Mouse (Mus musculus): ENCODE measurements around the gene Map3k11. TPM values are rescaled to one million over a fixed set of nuclear protein-coding genes. Genes with fewer than 3 reads are reported as not detected.
A peak's percentile ranks its signal among the peaks of the same experiment; 100 is the strongest.
"Not testable (repeated sequence)": the region's sequence is repeated elsewhere in the genome, so short reads cannot be mapped to it uniquely, and the experiment has no call there.

Gene Map3k11
- polyA plus RNA-seq, 1 experiment from 2014 or later: 36.8 TPM

- Histone ChIP-seq H3K4me1 (ENCODE audit: insufficient read depth, low read depth, low read length) (peaks cover 6% of the 10 kb centered on the region; the same call in 1 of the 2 replicates), H3K9me3 (ENCODE audit: low read length) (no peaks in the 10 kb centered on the region), H3K4me2 (replicated peaks; ENCODE audit: low read depth, low read length) (no peak overlapping the region), H3K36me3 (ENCODE audit: insufficient read depth, low read length) (peaks cover 34% of the 10 kb centered on the region), H3K9ac (replicated peaks; ENCODE audit: low read depth) (no peak overlapping the region), H3K4me3 (ENCODE audit: low read depth, low read length) (no peak overlapping the region), H3K27me3 (replicated peaks; ENCODE audit: insufficient read depth, low read length) (no peaks in the 10 kb centered on the region), H3K27ac (ENCODE audit: low read length) (no peak overlapping the region)
- DNase-seq (ENCODE audit: low spot score) (no peak), ATAC-seq (no peak)
- TF ChIP-seq EP300 (IDR thresholded peaks at IDR 0.05): no peak
- no peak for TF ChIP-seq CTCF (IDR thresholded peaks at IDR 0.05)
- WGBS: 93% methylated on average over 12 of the region's 13 CpGs
Observed at GRCm38 (mm10) chr19:5684985-5685384, 3.6 kb upstream of the Map3k11 start.

GRCm38 (mm10) chr19:5685431-5685830 is 3.1 kb upstream of the Map3k11 start:
- TF ChIP-seq EP300 (IDR thresholded peaks at IDR 0.05): no peak
- Histone ChIP-seq H3K27me3 (replicated peaks; ENCODE audit: insufficient read depth, low read length) (no peaks in the 10 kb centered on the region), H3K9me3 (ENCODE audit: low read length) (no peaks in the 10 kb centered on the region), H3K27ac (ENCODE audit: low read length) (no peak overlapping the region), H3K4me1 (ENCODE audit: insufficient read depth, low read depth, low read length) (peaks cover 11% of the 10 kb centered on the region; the same call in 1 of the 2 replicates), H3K36me3 (ENCODE audit: insufficient read depth, low read length) (peaks cover 29% of the 10 kb centered on the region), H3K4me2 (replicated peaks; ENCODE audit: low read depth, low read length) (no peak overlapping the region), H3K4me3 (ENCODE audit: low read depth, low read length) (no peak overlapping the region), H3K9ac (replicated peaks; ENCODE audit: low read depth) (no peak overlapping the region)
- DNase-seq (ENCODE audit: low spot score): no peak
- ATAC-seq: no peak
- WGBS: 94% methylated on average over 19 of the region's 19 CpGs

- ATAC-seq: no peak
- Histone ChIP-seq H3K9me3 (ENCODE audit: low read length) (no peaks in the 10 kb centered on the region), H3K9ac (replicated peaks; ENCODE audit: low read depth) (no peak overlapping the region), H3K27me3 (replicated peaks; ENCODE audit: insufficient read depth, low read length) (no peaks in the 10 kb centered on the region), H3K36me3 (ENCODE audit: insufficient read depth, low read length) (peaks cover 25% of the 10 kb centered on the region), H3K4me3 (ENCODE audit: low read depth, low read length) (no peak overlapping the region), H3K27ac (ENCODE audit: low read length) (no peak overlapping the region), H3K4me2 (replicated peaks; ENCODE audit: low read depth, low read length) (no peak overlapping the region), H3K4me1 (ENCODE audit: insufficient read depth, low read depth, low read length) (peaks cover 15% of the 10 kb centered on the region; the same call in 1 of the 2 replicates)
- TF ChIP-seq EP300 (IDR thresholded peaks at IDR 0.05) (no peak), CTCF (IDR thresholded peaks at IDR 0.05) (no peak)
- DNase-seq (ENCODE audit: low spot score): no peak
- 93% methylated on average over 11 of the region's 11 CpGs for WGBS
Observed at GRCm38 (mm10) chr19:5685861-5686260, 2.7 kb upstream of the Map3k11 start.

GRCm38 (mm10) chr19:5686437-5686836 is 2.1 kb upstream of the Map3k11 start:
- no peak for TF ChIP-seq EP300 (IDR thresholded peaks at IDR 0.05)
- TF ChIP-seq CTCF (IDR thresholded peaks at IDR 0.05): no peak
- Histone ChIP-seq H3K36me3 (ENCODE audit: insufficient read depth, low read length) (peaks cover 20% of the 10 kb centered on the region), H3K9ac (replicated peaks; ENCODE audit: low read depth) (no peak overlapping the region), H3K4me2 (replicated peaks; ENCODE audit: low read depth, low read length) (no peak overlapping the region), H3K4me3 (ENCODE audit: low read depth, low read length) (no peak overlapping the region), H3K4me1 (ENCODE audit: insufficient read depth, low read depth, low read length) (peaks cover 18% of the 10 kb centered on the region), H3K9me3 (ENCODE audit: low read length) (no peaks in the 10 kb centered on the region), H3K27me3 (replicated peaks; ENCODE audit: insufficient read depth, low read length) (no peaks in the 10 kb centered on the region), H3K27ac (ENCODE audit: low read length) (no peak overlapping the region)
- DNase-seq (ENCODE audit: low spot score) (no peak), ATAC-seq (no peak)
- WGBS: 75% methylated on average over 13 of the region's 13 CpGs

- not testable (repeated sequence) for H3K27ac ChIP-seq (ENCODE audit: low read length); H3K27me3 ChIP-seq (replicated peaks; ENCODE audit: insufficient read depth, low read length); H3K4me2 ChIP-seq (replicated peaks; ENCODE audit: low read depth, low read length); ATAC-seq; H3K9me3 ChIP-seq (ENCODE audit: low read length); H3K9ac ChIP-seq (replicated peaks; ENCODE audit: low read depth); DNase-seq (ENCODE audit: low spot score); H3K4me3 ChIP-seq (ENCODE audit: low read depth, low read length)
- WGBS: 86% methylated on average over 11 of the region's 12 CpGs
- peaks cover 21% of the 10 kb centered on the region for H3K4me1 ChIP-seq (ENCODE audit: insufficient read depth, low read depth, low read length)
- peaks cover 18% of the 10 kb centered on the region for H3K36me3 ChIP-seq (ENCODE audit: insufficient read depth, low read length)
Observed at GRCm38 (mm10) chr19:5686954-5687353, 1.6 kb upstream of the Map3k11 start.

GRCm38 (mm10) chr19:5687738-5688137 is 804 bp upstream of the Map3k11 start:
- DNase-seq (ENCODE audit: low spot score) (no peak), ATAC-seq (no peak)
- Histone ChIP-seq H3K27me3 (replicated peaks; ENCODE audit: insufficient read depth, low read length) (no peaks in the 10 kb centered on the region), H3K4me1 (ENCODE audit: insufficient read depth, low read depth, low read length) (peaks cover 25% of the 10 kb centered on the region), H3K9ac (replicated peaks; ENCODE audit: low read depth) (peak overlapping the region; percentile 72), H3K36me3 (ENCODE audit: insufficient read depth, low read length) (peaks cover 15% of the 10 kb centered on the region), H3K27ac (ENCODE audit: low read length) (peak overlapping the region; percentile 97; the same call in 1 of the 2 replicates), H3K4me2 (replicated peaks; ENCODE audit: low read depth, low read length) (peak overlapping the region; percentile 99), H3K9me3 (ENCODE audit: low read length) (no peaks in the 10 kb centered on the region), H3K4me3 (ENCODE audit: low read depth, low read length) (peak overlapping the region; percentile 70)
- TF ChIP-seq EP300 (IDR thresholded peaks at IDR 0.05): no peak
- no peak for TF ChIP-seq CTCF (IDR thresholded peaks at IDR 0.05)
- WGBS: 14% methylated on average over 9 of the region's 9 CpGs

- H3K9ac ChIP-seq (replicated peaks; ENCODE audit: low read depth): peak overlapping the region; percentile 76
- no peaks in the 10 kb centered on the region for H3K9me3 ChIP-seq (ENCODE audit: low read length)
- ATAC-seq: no peak
- TF ChIP-seq EP300 (IDR thresholded peaks at IDR 0.05): no peak
- no peak for TF ChIP-seq CTCF (IDR thresholded peaks at IDR 0.05)
- no peak for DNase-seq (ENCODE audit: low spot score)
- H3K4me1 ChIP-seq (ENCODE audit: insufficient read depth, low read depth, low read length): peaks cover 25% of the 10 kb centered on the region
- H3K27ac ChIP-seq (ENCODE audit: low read length): peak overlapping the region; percentile 97
- H3K36me3 ChIP-seq (ENCODE audit: insufficient read depth, low read length): peaks cover 25% of the 10 kb centered on the region
- WGBS: 1% methylated on average over 7 of the region's 7 CpGs
- H3K27me3 ChIP-seq (replicated peaks; ENCODE audit: insufficient read depth, low read length): no peaks in the 10 kb centered on the region
- H3K4me2 ChIP-seq (replicated peaks; ENCODE audit: low read depth, low read length): peak overlapping the region; percentile 99
- H3K4me3 ChIP-seq (ENCODE audit: low read depth, low read length): peak overlapping the region; percentile 70
Observed at GRCm38 (mm10) chr19:5689088-5689428, 516 bp downstream of the Map3k11 start.

Data from lung, postnatal 0 days (tissue).